Mouse (Mus musculus): ENCODE data around the gene Polr2e. TPM values are rescaled to one million over a fixed set of nuclear protein-coding genes. Genes with fewer than 3 reads are reported as not detected.

Gene Polr2e
- polyA plus RNA-seq (2012; rRNA removed): 179 and 185 TPM in 2 replicates

DNA sequence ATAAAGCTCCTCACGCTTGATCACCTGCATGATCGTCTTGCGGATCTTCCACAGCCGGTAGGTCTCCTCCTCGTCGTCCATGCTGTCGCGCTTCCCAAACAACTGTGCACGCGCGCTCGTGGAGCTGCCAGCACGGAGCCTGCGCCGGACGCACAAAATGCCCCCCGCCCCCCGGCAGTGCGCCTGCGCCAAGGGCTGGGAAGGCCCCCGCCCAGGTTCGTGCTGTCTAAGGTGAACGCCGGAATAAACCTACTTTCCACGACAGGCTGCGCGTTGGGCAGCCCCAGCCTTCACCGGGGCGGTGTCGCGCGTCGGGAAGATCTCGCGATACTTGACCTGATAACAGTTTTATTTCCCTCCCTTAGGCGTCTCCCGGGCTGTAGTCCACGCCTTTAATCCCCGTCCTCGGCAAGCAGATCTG lies at the start of gene Polr2e:
TSS of gene Polr2e (minus strand) at position 237 of the 421 bp plus-strand sequence.

DNA sequence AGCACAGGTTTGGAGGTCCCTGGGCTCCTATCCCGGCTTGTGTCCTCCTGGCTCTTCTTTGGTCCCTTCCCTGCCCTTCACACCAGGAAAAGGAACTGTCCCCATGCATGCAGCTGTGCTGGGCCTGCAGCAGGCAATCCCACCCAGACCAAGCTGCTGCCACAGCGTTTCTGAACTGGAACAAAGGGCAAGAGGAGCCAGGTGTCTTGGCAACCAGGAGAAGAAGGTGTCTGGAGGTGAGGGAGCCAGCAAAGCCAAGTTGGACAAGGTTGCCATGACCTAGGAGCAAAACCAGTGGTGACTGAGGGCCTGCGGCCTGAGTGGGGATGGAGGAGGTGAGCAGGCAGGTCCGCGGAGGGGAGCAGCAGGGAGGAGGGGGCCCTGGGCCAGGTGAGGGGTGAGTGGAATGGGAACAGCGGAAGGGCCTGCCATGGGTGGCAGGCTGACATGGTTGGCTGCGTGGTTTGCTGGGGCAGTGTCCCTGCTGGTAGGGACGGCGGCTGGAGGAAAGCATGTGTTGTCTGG lies 7.5 kb upstream of the Polr2e start, which contains the start of gene Gpx4:
TSS of gene Gpx4 (plus strand) at position 126 of the 525 bp plus-strand sequence.

DNA sequence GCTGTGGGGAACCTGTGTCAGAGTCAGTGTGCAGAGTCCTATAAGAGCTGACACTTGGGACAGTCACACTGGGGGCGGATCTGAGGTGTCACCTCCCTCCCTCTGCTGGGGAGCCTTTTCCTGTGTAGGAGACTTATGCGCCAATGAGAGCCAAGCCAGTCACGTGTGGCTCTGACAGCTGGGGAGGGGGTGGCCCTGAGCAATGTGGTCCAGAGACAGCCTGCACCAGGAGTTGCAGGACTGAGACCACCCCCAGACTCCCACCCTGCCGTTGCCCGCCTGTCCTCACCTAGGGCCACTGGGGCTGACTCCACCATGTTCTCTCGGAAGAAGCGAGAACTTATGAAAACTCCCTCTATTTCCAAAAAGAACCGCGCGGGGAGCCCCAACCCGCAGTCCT lies 23.1 kb downstream of the Polr2e start, which contains the start of gene Arhgap45:
TSS of gene Arhgap45 (plus strand) at position 143 of the 400 bp plus-strand sequence.

DNA sequence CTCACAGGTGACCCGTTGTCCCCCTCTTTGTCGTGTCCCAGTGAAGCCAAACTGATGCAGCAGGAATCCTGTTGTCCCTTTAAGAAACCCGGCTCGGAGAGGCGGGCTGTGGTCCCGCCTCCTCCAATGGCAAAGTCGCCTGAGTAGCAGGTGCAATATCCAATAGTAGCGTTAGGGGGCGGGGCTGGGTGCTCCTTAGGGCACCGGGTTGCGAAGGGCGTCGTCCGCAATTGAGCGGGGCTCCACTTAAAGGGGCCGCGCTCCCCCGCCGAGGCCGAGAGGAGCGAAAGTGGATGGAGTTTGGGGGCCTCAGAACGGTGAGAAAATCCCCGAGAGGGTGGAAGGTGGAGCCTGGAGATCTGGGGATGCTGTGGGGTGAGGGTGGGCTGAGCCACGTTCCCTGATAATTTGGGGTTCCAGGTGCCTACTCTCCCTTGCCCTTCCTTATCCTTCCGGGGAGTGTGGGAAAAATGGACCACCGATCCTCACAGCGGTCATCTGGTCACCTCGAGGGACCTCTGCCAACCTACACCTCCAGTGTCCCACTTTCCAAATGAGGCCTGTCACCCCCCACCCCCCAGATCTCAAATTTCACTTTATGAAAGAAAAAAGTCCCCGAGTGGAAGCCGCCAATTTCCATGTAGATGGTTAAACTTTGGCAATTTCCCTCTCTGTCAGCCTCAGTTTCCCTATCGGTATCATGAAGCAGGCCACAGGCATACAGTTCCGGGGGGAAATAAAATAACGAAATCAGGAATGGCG lies 43.1 kb downstream of the Polr2e start, which contains the start of gene Abca7:
TSS of gene Abca7 (plus strand) at position 223 of the 762 bp plus-strand sequence.

DNA sequence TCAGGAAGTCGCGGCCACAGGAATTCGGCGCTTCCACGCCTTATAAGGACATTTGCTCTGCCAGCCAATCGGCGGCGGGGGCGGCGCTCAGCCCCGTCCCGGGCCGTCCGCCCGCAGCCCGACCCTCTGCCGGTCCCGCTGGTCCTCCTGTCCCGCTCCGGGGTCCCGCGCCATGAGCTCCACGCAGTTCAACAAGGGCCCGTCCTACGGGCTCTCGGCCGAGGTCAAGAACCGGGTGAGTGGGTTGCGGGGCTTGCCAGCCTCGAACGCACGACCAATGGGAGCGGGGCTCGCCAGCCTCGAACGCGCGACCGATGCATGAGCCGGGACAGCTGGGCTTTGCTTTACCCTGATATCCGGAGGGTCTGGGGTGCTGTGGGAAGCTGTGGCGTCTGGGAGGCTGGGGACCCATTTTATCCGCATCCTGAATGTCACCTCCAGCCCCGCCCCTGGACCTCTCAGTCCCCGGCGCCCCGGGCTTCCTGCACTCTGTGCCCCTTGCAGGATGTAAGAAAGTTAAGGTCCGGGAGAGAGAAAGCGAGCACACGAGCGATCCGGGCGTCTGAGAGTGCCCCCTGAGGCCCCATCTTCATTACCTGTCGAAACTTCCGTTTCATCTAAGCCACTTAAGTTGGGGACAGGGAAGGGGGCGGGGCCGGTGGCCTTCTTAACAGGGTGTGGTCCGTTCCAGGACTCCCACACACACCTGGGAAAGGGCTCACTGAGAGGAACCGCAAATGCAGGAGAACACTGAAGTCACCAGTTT lies 50.9 kb downstream of the Polr2e start, which contains the start of gene Cnn2:
TSS of gene Cnn2 (plus strand) at position 79 of the 766 bp plus-strand sequence.

Other genes starting within 250 kb of the Polr2e start
- 0.06 and 0.23 TPM in 2 replicates for gene Prss57, start 248.8 kb downstream of the Polr2e start, polyA plus RNA-seq (2012; rRNA removed)
- 35.1 and 37.1 TPM in 2 replicates for gene Palm, start 246.2 kb downstream of the Polr2e start, polyA plus RNA-seq (2012; rRNA removed)
- gene Misp, start 218.8 kb downstream of the Polr2e start, polyA plus RNA-seq (2012; rRNA removed): 267 and 317 TPM in 2 replicates
- 273 and 314 TPM in 2 replicates for gene Ptbp1, start 185.4 kb downstream of the Polr2e start, polyA plus RNA-seq (2012; rRNA removed)
- 2.2 and 2.6 TPM in 2 replicates for gene Prtn3, start 165.3 kb downstream of the Polr2e start, polyA plus RNA-seq (2012; rRNA removed)
- gene Plppr3, start 165.2 kb downstream of the Polr2e start, polyA plus RNA-seq (2012; rRNA removed): 4.2 and 6.4 TPM in 2 replicates
- gene Elane, start 153.5 kb downstream of the Polr2e start, polyA plus RNA-seq (2012; rRNA removed): 0.15 TPM in 1 of 2 replicates, not detected in the other
- 295 and 596 TPM in 2 replicates for gene Cfd, start 148.9 kb downstream of the Polr2e start, polyA plus RNA-seq (2012; rRNA removed)
- gene Med16, start 130.9 kb downstream of the Polr2e start, polyA plus RNA-seq (2012; rRNA removed): 82.9 and 84.0 TPM in 2 replicates
- gene Gm26602, start 128.9 kb downstream of the Polr2e start, polyA plus RNA-seq (2012; rRNA removed): not detected in 2 replicates
- 9.5 and 12.7 TPM in 2 replicates for gene Kiss1r, start 122.8 kb downstream of the Polr2e start, polyA plus RNA-seq (2012; rRNA removed)
- gene R3hdm4, start 118.6 kb downstream of the Polr2e start, polyA plus RNA-seq (2012; rRNA removed): 358 and 384 TPM in 2 replicates
- 7.1 and 9.2 TPM in 2 replicates for gene Arid3a, start 112.8 kb downstream of the Polr2e start, polyA plus RNA-seq (2012; rRNA removed)
- 43.3 and 45.7 TPM in 2 replicates for gene Wdr18, start 79.6 kb downstream of the Polr2e start, polyA plus RNA-seq (2012; rRNA removed)
- gene Grin3b, start 69.1 kb downstream of the Polr2e start, polyA plus RNA-seq (2012; rRNA removed): not detected in 2 replicates
- gene Tmem259, start 55.5 kb downstream of the Polr2e start, polyA plus RNA-seq (2012; rRNA removed): 384 and 485 TPM in 2 replicates
- 79.8 and 98.8 TPM in 2 replicates for gene Cnn2, start 51.2 kb downstream of the Polr2e start, polyA plus RNA-seq (2012; rRNA removed)
- gene Abca7, start 43.3 kb downstream of the Polr2e start, polyA plus RNA-seq (2012; rRNA removed): 40.3 and 43.6 TPM in 2 replicates
- 24.6 and 25.0 TPM in 2 replicates for gene Arhgap45, start 23.1 kb downstream of the Polr2e start, polyA plus RNA-seq (2012; rRNA removed)
- 332 and 514 TPM in 2 replicates for gene Gpx4, start 7.4 kb upstream of the Polr2e start, polyA plus RNA-seq (2012; rRNA removed)
- 82.3 and 100 TPM in 2 replicates for gene Sbno2, start 65.8 kb upstream of the Polr2e start, polyA plus RNA-seq (2012; rRNA removed)
- 125 and 133 TPM in 2 replicates for gene Stk11, start 76.0 kb upstream of the Polr2e start, polyA plus RNA-seq (2012; rRNA removed)
- 2,828 and 3,041 TPM in 2 replicates for gene Atp5d, start 98.8 kb upstream of the Polr2e start, polyA plus RNA-seq (2012; rRNA removed)
- 14.1 and 17.1 TPM in 2 replicates for gene Cbarp, start 101.0 kb upstream of the Polr2e start, polyA plus RNA-seq (2012; rRNA removed)
- 174 and 187 TPM in 2 replicates for gene Midn, start 108.5 kb upstream of the Polr2e start, polyA plus RNA-seq (2012; rRNA removed)
- 98.7 and 100 TPM in 2 replicates for gene Cirbp, start 126.2 kb upstream of the Polr2e start, polyA plus RNA-seq (2012; rRNA removed)
- 18.0 and 23.5 TPM in 2 replicates for gene 1600002K03Rik, start 133.1 kb upstream of the Polr2e start, polyA plus RNA-seq (2012; rRNA removed)
- gene Efna2, start 139.7 kb upstream of the Polr2e start, polyA plus RNA-seq (2012; rRNA removed): 3.4 and 3.6 TPM in 2 replicates
- 25.4 and 27.3 TPM in 2 replicates for gene Mum1, start 186.6 kb upstream of the Polr2e start, polyA plus RNA-seq (2012; rRNA removed)
- gene Ndufs7, start 209.3 kb upstream of the Polr2e start, polyA plus RNA-seq (2012; rRNA removed): 917 and 1,055 TPM in 2 replicates
- 12.4 and 22.1 TPM in 2 replicates for gene Gamt, start 221.2 kb upstream of the Polr2e start, polyA plus RNA-seq (2012; rRNA removed)
- 79.6 and 86.9 TPM in 2 replicates for gene Dazap1, start 221.7 kb upstream of the Polr2e start, polyA plus RNA-seq (2012; rRNA removed)

All from colon, adult 2 months (tissue).